Mouse (Mus musculus): ENCODE data around the gene Ms4a6b. TPM values are rescaled to one million over a fixed set of nuclear protein-coding genes. Genes with fewer than 3 reads are reported as not detected.
"Not testable (repeated sequence)": the region's sequence is repeated elsewhere in the genome, so short reads cannot be mapped to it uniquely, and the experiment has no call there.

Ms4a6b gene
- polyA plus RNA-seq, 1 experiment: 0.72 TPM

GRCm38 (mm10) chr19:11520146-11520545, 3.8 kb downstream of the Ms4a6b start:
- Histone ChIP-seq H3K4me3 (replicated peaks) (no peak overlapping the region), H3K36me3 (replicated peaks; ENCODE audit: low read length) (no peaks in the 10 kb centered on the region), H3K4me1 (no peaks in the 10 kb centered on the region), H3K9me3 (no peaks in the 10 kb centered on the region), H3K27me3 (replicated peaks) (no peaks in the 10 kb centered on the region)
- TF ChIP-seq FLI1 (IDR thresholded peaks at IDR 0.05; ENCODE audit: low read length) (no peak), GATA1 (IDR thresholded peaks at IDR 0.05; ENCODE audit: borderline replicate concordance, low read length) (no peak)

- H3K36me3 ChIP-seq (replicated peaks; ENCODE audit: low read length): no peaks in the 10 kb centered on the region
- no peaks in the 10 kb centered on the region for H3K4me1 ChIP-seq
- H3K27me3 ChIP-seq (replicated peaks): no peaks in the 10 kb centered on the region
- no peak overlapping the region for H3K4me3 ChIP-seq (replicated peaks)
- TF ChIP-seq GATA1 (IDR thresholded peaks at IDR 0.05; ENCODE audit: borderline replicate concordance, low read length) (no peak), FLI1 (IDR thresholded peaks at IDR 0.05; ENCODE audit: low read length) (no peak)
- no peaks in the 10 kb centered on the region for H3K9me3 ChIP-seq
Measured at GRCm38 (mm10) chr19:11533421-11533820, 17.1 kb downstream of the Ms4a6b start.

GRCm38 (mm10) chr19:11533888-11534445, 17.7 kb downstream of the Ms4a6b start:
- Histone ChIP-seq H3K27me3 (replicated peaks) (no peaks in the 10 kb centered on the region), H3K4me3 (replicated peaks) (no peak overlapping the region), H3K9me3 (no peaks in the 10 kb centered on the region), H3K36me3 (replicated peaks; ENCODE audit: low read length) (no peaks in the 10 kb centered on the region), H3K4me1 (no peaks in the 10 kb centered on the region)
- TF ChIP-seq GATA1 (IDR thresholded peaks at IDR 0.05; ENCODE audit: borderline replicate concordance, low read length) (no peak), FLI1 (IDR thresholded peaks at IDR 0.05; ENCODE audit: low read length) (no peak)

GRCm38 (mm10) chr19:11536593-11536992, 20.3 kb downstream of the Ms4a6b start, which contains the start of gene Ms4a4d:
Gene Ms4a4d, plus strand, starts transcription at chr19:11536801.
- Histone ChIP-seq H3K4me1 (no peaks in the 10 kb centered on the region), H3K27me3 (replicated peaks) (no peaks in the 10 kb centered on the region), H3K36me3 (replicated peaks; ENCODE audit: low read length) (no peaks in the 10 kb centered on the region), H3K4me3 (replicated peaks) (no peak within 1 kb of the TSS), H3K9me3 (no peaks in the 10 kb centered on the region)
- no peak for TF ChIP-seq GATA1 (IDR thresholded peaks at IDR 0.05; ENCODE audit: borderline replicate concordance, low read length)
- no peak for TF ChIP-seq FLI1 (IDR thresholded peaks at IDR 0.05; ENCODE audit: low read length)

GRCm38 (mm10) chr19:11537336-11537735, 21.0 kb downstream of the Ms4a6b start:
- Histone ChIP-seq H3K4me1 (no peaks in the 10 kb centered on the region), H3K36me3 (replicated peaks; ENCODE audit: low read length) (no peaks in the 10 kb centered on the region), H3K4me3 (replicated peaks) (no peak overlapping the region), H3K9me3 (no peaks in the 10 kb centered on the region), H3K27me3 (replicated peaks) (no peaks in the 10 kb centered on the region)
- TF ChIP-seq FLI1 (IDR thresholded peaks at IDR 0.05; ENCODE audit: low read length) (no peak), GATA1 (IDR thresholded peaks at IDR 0.05; ENCODE audit: borderline replicate concordance, low read length) (no peak)

- H3K9me3 ChIP-seq; H3K4me1 ChIP-seq; H3K4me3 ChIP-seq (replicated peaks); H3K36me3 ChIP-seq (replicated peaks; ENCODE audit: low read length); H3K27me3 ChIP-seq (replicated peaks): not testable (repeated sequence)
Measured at GRCm38 (mm10) chr19:11540166-11540821, 24.0 kb downstream of the Ms4a6b start.

- not testable (repeated sequence) for H3K4me1 ChIP-seq; H3K4me3 ChIP-seq (replicated peaks); H3K36me3 ChIP-seq (replicated peaks; ENCODE audit: low read length); H3K27me3 ChIP-seq (replicated peaks); H3K9me3 ChIP-seq
Measured at GRCm38 (mm10) chr19:11544383-11544782, 28.1 kb downstream of the Ms4a6b start.

GRCm38 (mm10) chr19:11547911-11548310, 31.6 kb downstream of the Ms4a6b start:
- no peak overlapping the region for H3K4me3 ChIP-seq (replicated peaks)
- no peaks in the 10 kb centered on the region for H3K4me1 ChIP-seq
- H3K36me3 ChIP-seq (replicated peaks; ENCODE audit: low read length): no peaks in the 10 kb centered on the region
- TF ChIP-seq GATA1 (IDR thresholded peaks at IDR 0.05; ENCODE audit: borderline replicate concordance, low read length): no peak
- TF ChIP-seq FLI1 (IDR thresholded peaks at IDR 0.05; ENCODE audit: low read length): no peak
- no peaks in the 10 kb centered on the region for H3K27me3 ChIP-seq (replicated peaks)
- no peaks in the 10 kb centered on the region for H3K9me3 ChIP-seq

GRCm38 (mm10) chr19:11554726-11555125, 38.4 kb downstream of the Ms4a6b start:
- no peaks in the 10 kb centered on the region for H3K4me1 ChIP-seq

GRCm38 (mm10) chr19:11559560-11559959, 43.2 kb downstream of the Ms4a6b start:
- not testable (repeated sequence) for H3K9me3 ChIP-seq; H3K4me1 ChIP-seq; H3K36me3 ChIP-seq (replicated peaks; ENCODE audit: low read length); H3K27me3 ChIP-seq (replicated peaks); H3K4me3 ChIP-seq (replicated peaks)

More at GRCm38 (mm10) chr19:11554726-11555125, 38.4 kb downstream of the Ms4a6b start:
- H3K27me3 ChIP-seq (replicated peaks): no peaks in the 10 kb centered on the region
- H3K9me3 ChIP-seq: no peaks in the 10 kb centered on the region
- no peak for TF ChIP-seq GATA1 (IDR thresholded peaks at IDR 0.05; ENCODE audit: borderline replicate concordance, low read length)
- TF ChIP-seq FLI1 (IDR thresholded peaks at IDR 0.05; ENCODE audit: low read length): no peak
- no peak overlapping the region for H3K4me3 ChIP-seq (replicated peaks)
- H3K36me3 ChIP-seq (replicated peaks; ENCODE audit: low read length): no peaks in the 10 kb centered on the region

- H3K4me1 ChIP-seq: no peaks in the 10 kb centered on the region
- no peaks in the 10 kb centered on the region for H3K27me3 ChIP-seq (replicated peaks)
- no peak overlapping the region for H3K4me3 ChIP-seq (replicated peaks)
- H3K36me3 ChIP-seq (replicated peaks; ENCODE audit: low read length): no peaks in the 10 kb centered on the region
- TF ChIP-seq GATA1 (IDR thresholded peaks at IDR 0.05; ENCODE audit: borderline replicate concordance, low read length) (no peak), FLI1 (IDR thresholded peaks at IDR 0.05; ENCODE audit: low read length) (no peak)
- no peaks in the 10 kb centered on the region for H3K9me3 ChIP-seq
Measured at GRCm38 (mm10) chr19:11574965-11575364, 58.7 kb downstream of the Ms4a6b start.

Other genes with a start within 250 kb of the Ms4a6b start
- not detected in 2 replicates for gene Ms4a5, start 232.6 kb upstream of the Ms4a6b start, polyA plus RNA-seq (2012; ENCODE audit: insufficient read depth, low replicate concordance)
- 0.16 TPM in 1 of 2 replicates, not detected in the other for gene Ms4a14, start 202.1 kb upstream of the Ms4a6b start, polyA plus RNA-seq (2012; ENCODE audit: insufficient read depth, low replicate concordance)
- gene Ms4a7, start 180.4 kb upstream of the Ms4a6b start, polyA plus RNA-seq (2012; ENCODE audit: insufficient read depth, low replicate concordance): 0.45 and 34.8 TPM in 2 replicates
- 1.2 TPM in 1 of 2 replicates, not detected in the other for gene Ms4a4a, start 141.0 kb upstream of the Ms4a6b start, polyA plus RNA-seq (2012; ENCODE audit: insufficient read depth, low replicate concordance)
- gene Ms4a4c, start 111.7 kb upstream of the Ms4a6b start, polyA plus RNA-seq (2012; ENCODE audit: insufficient read depth, low replicate concordance): 1.8 TPM in 1 of 2 replicates, not detected in the other
- gene Ms4a4b, start 73.0 kb upstream of the Ms4a6b start, polyA plus RNA-seq (2012; ENCODE audit: insufficient read depth, low replicate concordance): 0.38 TPM in 1 of 2 replicates, not detected in the other
- gene Ms4a6c, start 47.1 kb upstream of the Ms4a6b start, polyA plus RNA-seq (2012; ENCODE audit: insufficient read depth, low replicate concordance): 4.0 TPM in 1 of 2 replicates, not detected in the other
- 0.17 TPM in 1 of 2 replicates, not detected in the other for gene Gm8369, start 30.6 kb upstream of the Ms4a6b start, polyA plus RNA-seq (2012; ENCODE audit: insufficient read depth, low replicate concordance)
- not detected in 2 replicates for gene Ms4a4d, start 20.3 kb downstream of the Ms4a6b start, polyA plus RNA-seq (2012; ENCODE audit: insufficient read depth, low replicate concordance)
- gene Ms4a6d, start 88.3 kb downstream of the Ms4a6b start, polyA plus RNA-seq (2012; ENCODE audit: insufficient read depth, low replicate concordance): 2.4 TPM in 1 of 2 replicates, not detected in the other
- 0.35 TPM in 1 of 2 replicates, not detected in the other for gene Ms4a2, start 107.2 kb downstream of the Ms4a6b start, polyA plus RNA-seq (2012; ENCODE audit: insufficient read depth, low replicate concordance)
- gene Ms4a3, start 124.3 kb downstream of the Ms4a6b start, polyA plus RNA-seq (2012; ENCODE audit: insufficient read depth, low replicate concordance): 0.74 and 1.9 TPM in 2 replicates
- not detected in 2 replicates for gene Oosp2, start 144.0 kb downstream of the Ms4a6b start, polyA plus RNA-seq (2012; ENCODE audit: insufficient read depth, low replicate concordance)
- gene Oosp1, start 174.6 kb downstream of the Ms4a6b start, polyA plus RNA-seq (2012; ENCODE audit: insufficient read depth, low replicate concordance): not detected in 2 replicates
- gene Oosp3, start 180.5 kb downstream of the Ms4a6b start, polyA plus RNA-seq (2012; ENCODE audit: insufficient read depth, low replicate concordance): not detected in 2 replicates
- gene Gif, start 231.0 kb downstream of the Ms4a6b start, polyA plus RNA-seq (2012; ENCODE audit: insufficient read depth, low replicate concordance): not detected in 2 replicates

All from megakaryocyte, embryonic 14.5 days (primary cell).